Mouse (Mus musculus) right cerebral cortex, adult 18-20 months (tissue): Measurements from ENCODE around the gene Ttc28.

ENCODE experiments used
- DNase-seq: peaks from one replicate; pipeline ENCODE4 v3.0.0; 2022; ENCODE audit warnings: mixed read lengths

Ttc28 gene

GRCm38 (mm10) chr5:111217447-111218110 is 338.0 kb downstream of the Ttc28 start:
- no peak for DNase-seq

DNA sequence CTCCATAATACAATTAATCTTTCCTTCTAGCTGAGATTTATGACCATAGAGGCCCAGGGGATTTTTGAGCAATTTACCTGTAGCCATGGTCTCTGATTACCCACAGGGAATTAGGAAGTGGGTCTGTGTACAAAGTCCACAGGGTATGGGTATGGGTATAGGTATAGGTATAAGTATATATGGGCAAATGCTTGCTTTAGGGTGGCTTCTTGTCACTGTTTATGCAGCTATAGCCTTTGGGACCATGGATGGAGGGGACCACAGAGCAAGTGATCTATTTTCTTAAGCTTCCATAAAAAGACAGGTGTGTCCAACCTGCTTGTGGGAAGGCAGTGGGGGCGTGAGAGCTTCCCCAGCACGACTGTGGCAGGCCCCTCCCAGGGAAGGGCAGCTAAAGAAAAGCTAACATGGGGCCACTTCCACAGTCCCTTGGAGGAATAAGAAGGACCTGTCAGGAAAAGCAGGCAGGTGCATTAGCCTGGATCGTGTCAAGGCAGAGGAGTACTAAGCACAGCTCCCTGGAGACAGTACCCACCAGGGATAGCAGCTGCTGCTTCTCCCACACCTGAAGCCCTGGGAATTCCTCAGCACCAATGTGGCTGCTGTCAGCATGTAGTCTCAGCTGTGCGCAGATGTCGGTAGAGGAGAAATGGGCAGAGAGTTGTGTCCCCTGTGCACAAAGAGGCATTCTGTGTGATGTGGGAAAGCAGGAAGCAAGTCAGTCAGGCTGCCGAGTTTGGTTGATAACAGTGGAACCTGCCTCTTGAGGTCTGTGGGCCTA is 338.7 kb downstream of the Ttc28 start:
- DNase-seq: no peak

- no peak for DNase-seq
These were observed 339.4 kb downstream of the Ttc28 start for GRCm38 (mm10) chr5:111218998-111219397.

GRCm38 (mm10) chr5:111220679-111221380 is 341.2 kb downstream of the Ttc28 start:
- DNase-seq: no peak

DNA sequence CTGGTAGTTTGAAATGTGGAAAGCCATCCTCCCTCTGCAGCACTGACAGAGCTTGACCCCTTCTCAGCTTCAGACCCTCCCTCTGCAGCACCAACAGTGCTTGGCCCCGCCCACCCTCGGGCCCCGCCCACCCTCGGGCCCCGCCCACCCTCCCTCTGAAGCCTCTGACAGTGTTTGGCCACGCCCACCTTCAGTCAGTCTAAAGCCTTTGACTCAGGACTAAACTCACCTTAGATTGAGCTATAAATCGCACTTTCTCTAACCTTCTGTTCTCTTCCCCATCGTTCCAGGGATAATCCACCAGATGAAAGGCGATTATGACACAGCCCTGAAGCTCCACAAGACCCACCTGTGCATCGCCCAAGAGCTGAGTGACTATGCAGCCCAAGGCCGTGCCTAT is 343.2 kb downstream of the Ttc28 start:
- no peak for DNase-seq

DNA sequence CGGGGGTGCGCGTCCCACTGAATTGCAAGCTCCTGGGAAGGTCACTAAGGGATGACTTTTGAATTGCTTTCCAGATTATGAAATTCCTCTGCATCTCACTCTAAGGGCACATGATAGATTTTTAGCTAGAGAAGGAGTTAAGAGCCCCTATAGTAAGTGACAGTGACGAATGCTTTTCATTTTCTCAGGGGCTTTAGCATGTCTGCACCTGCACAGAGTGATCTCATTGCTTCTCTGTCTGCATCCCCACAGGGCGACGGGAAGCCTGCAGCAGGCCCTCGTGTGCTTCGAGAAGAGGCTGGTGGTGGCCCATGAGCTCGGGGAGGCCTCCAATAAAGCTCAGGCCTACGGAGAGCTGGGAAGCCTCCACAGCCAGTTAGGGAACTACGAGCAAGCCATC is 345.7 kb downstream of the Ttc28 start:
- no peak for DNase-seq

DNA sequence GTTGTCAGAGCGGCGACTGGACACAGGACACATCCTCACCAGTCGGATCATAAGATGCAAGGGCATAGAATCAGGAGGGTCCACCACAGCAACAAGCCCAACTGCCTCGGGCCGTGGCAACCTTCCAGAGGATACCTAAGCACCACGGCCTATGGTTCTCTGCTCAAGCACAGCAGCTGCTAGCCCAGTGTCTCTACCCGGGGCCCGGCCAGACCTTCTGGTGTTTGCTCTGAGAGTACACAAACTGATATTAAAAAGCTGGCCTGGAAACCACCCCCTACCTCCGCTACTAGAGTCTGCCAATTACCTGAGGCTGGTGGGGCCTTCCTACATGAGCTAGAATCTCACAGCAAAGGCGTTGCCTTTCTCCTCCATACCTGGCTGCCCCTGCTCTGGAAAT is 346.9 kb downstream of the Ttc28 start:
- no peak for DNase-seq

- no peak for DNase-seq
These were observed 348.2 kb downstream of the Ttc28 start for GRCm38 (mm10) chr5:111227850-111228249.

DNA sequence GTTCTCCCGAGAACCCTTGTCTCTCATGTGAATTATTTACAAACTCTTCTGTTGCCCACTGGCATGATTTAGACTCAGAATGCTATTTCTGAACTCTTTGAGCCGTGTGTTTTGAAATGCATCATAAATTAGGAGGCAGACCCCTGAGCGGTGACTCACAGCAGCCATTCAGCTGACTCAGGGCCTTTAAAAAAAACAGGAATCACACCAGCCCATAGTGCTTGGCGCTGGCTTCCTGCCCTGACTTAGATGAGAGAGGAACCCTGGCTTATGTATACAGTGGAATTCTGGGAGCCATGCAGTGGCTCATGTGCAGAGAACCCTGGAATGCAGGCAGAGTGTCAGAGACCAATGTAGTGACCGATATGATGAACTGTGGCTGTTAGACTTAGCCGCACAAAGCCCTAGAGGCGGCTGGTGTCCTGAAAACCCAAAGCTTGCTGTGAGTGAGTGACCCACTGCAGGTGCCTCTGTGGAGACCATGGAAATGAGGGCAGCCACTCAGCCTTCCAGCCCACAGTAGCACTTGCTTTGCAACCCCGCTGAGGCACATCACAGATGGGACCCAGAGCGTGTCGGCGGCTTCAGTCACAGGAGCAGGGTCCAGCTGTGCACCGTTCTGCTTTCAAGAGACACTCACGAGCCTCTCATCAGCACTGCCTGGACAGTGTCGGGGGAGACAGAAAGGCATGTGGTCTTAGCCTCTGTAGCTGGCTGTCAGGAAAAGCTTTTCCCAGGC is 348.9 kb downstream of the Ttc28 start:
- peak; percentile 68 for DNase-seq

- DNase-seq: no peak
These were observed 349.4 kb downstream of the Ttc28 start for GRCm38 (mm10) chr5:111229041-111229394.

- no peak for DNase-seq
These were observed 350.1 kb downstream of the Ttc28 start for GRCm38 (mm10) chr5:111229671-111230070.

DNA sequence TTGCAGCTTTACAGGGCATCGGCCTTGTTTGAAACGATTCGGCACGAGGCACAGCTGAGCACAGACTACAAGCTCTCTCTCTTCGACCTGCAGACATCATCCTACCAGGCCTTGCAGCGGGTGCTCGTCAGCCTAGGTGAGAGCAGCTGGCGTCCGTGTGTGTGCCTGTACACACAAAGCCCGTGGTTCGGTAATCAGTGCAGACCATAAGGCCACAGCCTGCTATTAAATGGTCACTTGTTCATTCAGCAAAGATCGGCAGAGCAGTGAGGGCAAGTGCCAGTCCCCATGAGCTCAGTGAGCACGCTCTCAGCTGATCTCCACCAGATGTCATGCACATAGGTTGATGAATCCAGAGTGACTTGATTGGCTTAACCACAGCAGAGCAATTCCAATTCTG is 351.4 kb downstream of the Ttc28 start:
- DNase-seq: no peak

GRCm38 (mm10) chr5:111231769-111232168 is 352.2 kb downstream of the Ttc28 start:
- no peak for DNase-seq

- no peak for DNase-seq
These were observed 353.6 kb downstream of the Ttc28 start for GRCm38 (mm10) chr5:111233022-111233709.

GRCm38 (mm10) chr5:111235131-111235530 is 355.5 kb downstream of the Ttc28 start:
- DNase-seq: no peak

GRCm38 (mm10) chr5:111237176-111237636 is 357.6 kb downstream of the Ttc28 start:
- no peak for DNase-seq

- no peak for DNase-seq
These were observed 359.6 kb downstream of the Ttc28 start for GRCm38 (mm10) chr5:111239223-111239622.

- DNase-seq: no peak
These were observed 363.9 kb downstream of the Ttc28 start for GRCm38 (mm10) chr5:111243447-111244040.

GRCm38 (mm10) chr5:111244061-111244460 is 364.5 kb downstream of the Ttc28 start:
- DNase-seq: no peak

GRCm38 (mm10) chr5:111247571-111248265 is 368.1 kb downstream of the Ttc28 start:
- no peak for DNase-seq

DNA sequence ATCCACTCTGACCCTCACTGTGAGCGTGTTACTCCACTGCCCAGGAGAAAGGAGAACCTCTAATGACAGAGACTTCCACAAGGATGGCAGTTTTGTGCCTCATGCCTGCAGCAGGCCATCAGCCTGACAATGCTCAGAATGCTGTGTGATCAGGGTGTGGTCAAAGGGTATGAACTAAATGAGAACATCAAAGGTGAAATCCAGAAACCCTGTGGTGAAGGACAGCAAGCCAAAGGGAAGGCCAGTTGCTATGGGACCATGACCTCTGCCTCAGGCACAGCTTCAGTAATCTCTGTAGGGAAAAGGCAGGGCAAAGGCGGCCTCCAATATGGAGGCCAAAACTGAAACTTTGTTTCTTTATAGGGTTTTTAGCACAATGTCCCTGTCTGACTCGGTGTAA is 372.5 kb downstream of the Ttc28 start:
- no peak for DNase-seq
